Mouse (Mus musculus): Measurements from ENCODE around the gene Ccz1. TPM values are rescaled to one million over a fixed set of nuclear protein-coding genes. Genes with fewer than 3 reads are reported as not detected.

The Ccz1 gene
- 35.9 TPM for polyA plus RNA-seq (2017; shearing (Covaris generic))

DNA sequence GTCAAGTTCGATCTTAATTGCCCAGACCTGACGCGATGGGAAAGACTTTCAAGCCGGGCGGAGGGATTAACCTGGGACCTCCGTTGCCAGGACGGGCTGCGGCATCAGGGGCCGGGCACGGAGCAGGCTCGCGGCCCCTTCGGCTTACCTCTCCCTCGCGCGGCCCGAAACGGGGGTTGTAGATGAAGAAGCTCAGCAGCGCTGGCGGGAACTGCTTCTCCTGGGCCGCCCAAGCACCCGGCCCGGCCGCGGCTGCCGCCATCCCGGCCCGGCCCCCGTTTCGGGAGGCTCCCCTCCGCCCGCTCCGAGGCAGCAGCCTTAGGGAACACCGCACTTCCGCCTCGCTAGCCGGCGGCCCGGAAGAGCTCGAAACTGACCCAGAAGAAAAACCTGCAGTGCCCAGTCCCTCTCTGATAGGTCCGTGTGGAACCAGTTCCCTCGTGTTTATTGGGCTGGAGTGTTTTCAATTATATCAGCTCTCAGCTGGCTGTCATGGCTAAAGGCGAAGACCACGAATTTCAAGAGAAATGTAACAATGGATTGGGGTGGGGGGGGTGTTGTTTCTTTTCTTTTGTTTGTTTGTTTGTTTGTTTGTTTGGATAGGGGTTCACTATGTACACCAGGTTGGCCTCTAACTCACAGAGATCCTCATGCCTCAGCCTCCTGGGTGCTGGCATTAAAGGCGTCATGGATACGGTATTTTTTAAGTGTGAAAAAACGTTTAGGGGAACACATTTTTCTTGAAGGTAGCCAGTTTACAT, at the start of gene Ccz1:
TSS of gene Ccz1 (minus strand) at position 327 of the 761 bp plus-strand sequence.

DNA sequence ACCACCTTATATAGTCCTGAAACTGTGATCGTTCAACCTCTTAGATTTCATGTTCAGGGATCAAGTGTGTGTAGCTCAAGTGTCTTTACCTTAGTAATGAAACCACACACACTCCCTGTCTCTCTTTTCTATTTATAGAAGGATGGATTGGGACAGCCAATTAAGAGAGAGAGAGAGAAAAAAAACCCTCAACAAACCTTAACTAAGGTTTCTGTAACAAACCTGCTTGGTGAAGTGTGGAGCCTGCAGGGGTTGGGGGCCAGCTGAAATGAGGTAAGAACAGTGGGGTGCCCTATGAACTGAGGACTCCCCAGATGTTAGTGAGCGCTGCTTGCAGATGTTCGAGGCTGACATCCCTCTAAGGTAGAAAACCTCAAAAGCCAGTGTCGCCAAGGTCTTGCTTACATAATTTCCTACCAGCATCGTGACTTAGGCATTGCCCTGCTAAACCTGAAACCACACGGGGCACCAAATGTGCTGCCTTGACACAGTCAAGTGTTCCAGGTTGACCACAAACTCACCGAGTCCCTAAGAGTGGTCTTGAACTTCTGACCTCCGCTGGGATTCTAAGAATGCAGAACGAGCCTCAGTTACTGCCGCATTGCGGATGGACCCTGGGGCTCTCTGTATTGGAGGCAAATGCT, 12.1 kb upstream of the Ccz1 start, which contains the start of gene Ocm:
TSS of gene Ocm (minus strand) at position 51 of the 644 bp plus-strand sequence.

Other genes with a start within 250 kb of the Ccz1 start
- 51.8 TPM for gene Eif2ak1, start 197.1 kb downstream of the Ccz1 start, polyA plus RNA-seq (2017; shearing (Covaris generic))
- 0.32 TPM for gene Ankrd61, start 117.2 kb downstream of the Ccz1 start, polyA plus RNA-seq (2017; shearing (Covaris generic))
- 72.1 TPM for gene Aimp2, start 105.0 kb downstream of the Ccz1 start, polyA plus RNA-seq (2017; shearing (Covaris generic))
- 45.7 TPM for gene Pms2, start 104.9 kb downstream of the Ccz1 start, polyA plus RNA-seq (2017; shearing (Covaris generic))
- gene Gm42421, start 86.7 kb downstream of the Ccz1 start, polyA plus RNA-seq (2017; shearing (Covaris generic)): 1.9 TPM
- gene Rsph10b, start 81.8 kb downstream of the Ccz1 start, polyA plus RNA-seq (2017; shearing (Covaris generic)): 0.93 TPM
- gene Ocm, start 11.8 kb upstream of the Ccz1 start, polyA plus RNA-seq (2017; shearing (Covaris generic)): not detected
- gene Lmtk2, start 85.6 kb upstream of the Ccz1 start, polyA plus RNA-seq (2017; shearing (Covaris generic)): 3.6 TPM
- 0.07 TPM for gene Bhlha15, start 175.4 kb upstream of the Ccz1 start, polyA plus RNA-seq (2017; shearing (Covaris generic))
- gene Tecpr1, start 208.7 kb upstream of the Ccz1 start, polyA plus RNA-seq (2017; shearing (Covaris generic)): 260 TPM
- 4.1 TPM for gene Bri3, start 229.6 kb upstream of the Ccz1 start, polyA plus RNA-seq (2017; shearing (Covaris generic))

All from CD4-positive, CD25-positive, alpha-beta regulatory T cell, adult 9 weeks (primary cell).